Mouse (Mus musculus): ENCODE results near the gene Rybp. TPM values are rescaled to one million over a fixed set of nuclear protein-coding genes. Genes with fewer than 3 reads are reported as not detected.

Rybp gene
- polyA plus RNA-seq, 1 experiment from 2014 or later: 13.8 TPM

DNA sequence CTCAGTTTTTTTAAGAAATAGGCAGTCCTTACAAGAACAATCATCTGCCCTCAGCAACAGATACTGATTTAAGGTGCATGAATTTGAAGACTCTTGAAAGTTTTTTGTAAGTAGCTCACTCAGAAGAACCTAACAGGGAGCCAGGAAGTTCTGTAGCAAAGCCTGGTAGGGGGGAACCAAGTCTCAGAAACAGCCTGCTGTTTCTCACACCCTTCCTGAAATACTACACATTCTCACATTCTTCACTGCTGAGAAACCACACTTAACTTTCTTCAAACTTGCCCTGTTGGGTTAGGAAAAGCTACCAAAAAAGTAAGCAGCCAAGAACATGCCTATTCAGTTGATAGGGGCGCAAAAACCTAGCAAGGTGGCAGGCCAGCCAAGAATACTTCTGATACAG is 32.6 kb downstream of the Rybp start:
- ATAC-seq (replicated peaks; ENCODE audit: low FRiP score, low TSS enrichment, low read depth): no peak
- DNase-seq (ENCODE audit: low spot score): no peak
- no peaks in the 10 kb centered on the region for H3K9me3 ChIP-seq (ENCODE audit: control insufficient read depth, low read length)
- H3K27ac ChIP-seq (ENCODE audit: low read depth): no peak overlapping the region
- no peak overlapping the region for H3K9ac ChIP-seq (ENCODE audit: low read length)
- H3K27me3 ChIP-seq (replicated peaks; ENCODE audit: control insufficient read depth, insufficient read depth, low read length): no peaks in the 10 kb centered on the region
- no peak overlapping the region for H3K4me2 ChIP-seq (ENCODE audit: low read length)
- H3K36me3 ChIP-seq (ENCODE audit: control insufficient read depth, insufficient read depth, low read length): no peaks in the 10 kb centered on the region
- WGBS: 83% methylated on average over 1 of the region's 1 CpGs
- no peak overlapping the region for H3K4me3 ChIP-seq (ENCODE audit: low read depth, low read length)
- H3K4me1 ChIP-seq (replicated peaks; ENCODE audit: control insufficient read depth, insufficient read depth, low read length): peaks cover 17% of the 10 kb centered on the region

DNA sequence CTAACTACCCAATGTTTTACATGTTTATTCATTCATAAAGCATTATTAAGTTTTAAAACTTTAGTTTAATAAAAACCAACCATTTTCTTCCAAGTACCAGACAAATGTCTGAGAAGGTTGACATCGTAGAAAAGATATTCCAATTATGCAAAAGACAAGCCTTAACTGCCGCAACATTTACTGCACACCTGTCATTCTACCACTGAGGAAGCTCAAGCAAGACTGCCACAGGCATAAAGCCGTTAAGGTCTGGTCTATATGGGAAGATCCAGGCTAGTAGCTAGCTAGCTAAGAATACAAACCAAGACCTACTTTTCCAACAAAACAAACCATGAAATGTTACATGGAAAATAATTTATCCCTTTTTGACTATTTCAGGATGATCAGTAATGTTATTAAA is 42.8 kb downstream of the Rybp start:
- Histone ChIP-seq H3K9ac (ENCODE audit: low read length) (no peak overlapping the region), H3K9me3 (ENCODE audit: control insufficient read depth, low read length) (no peaks in the 10 kb centered on the region), H3K4me3 (ENCODE audit: low read depth, low read length) (no peak overlapping the region), H3K27me3 (replicated peaks; ENCODE audit: control insufficient read depth, insufficient read depth, low read length) (no peaks in the 10 kb centered on the region), H3K4me1 (replicated peaks; ENCODE audit: control insufficient read depth, insufficient read depth, low read length) (peaks cover 14% of the 10 kb centered on the region), H3K36me3 (ENCODE audit: control insufficient read depth, insufficient read depth, low read length) (no peaks in the 10 kb centered on the region), H3K27ac (ENCODE audit: low read depth) (no peak overlapping the region), H3K4me2 (ENCODE audit: low read length) (no peak overlapping the region)
- ATAC-seq (replicated peaks; ENCODE audit: low FRiP score, low TSS enrichment, low read depth) (no peak), DNase-seq (ENCODE audit: low spot score) (no peak)
- WGBS: 69% methylated on average over 3 of the region's 3 CpGs

DNA sequence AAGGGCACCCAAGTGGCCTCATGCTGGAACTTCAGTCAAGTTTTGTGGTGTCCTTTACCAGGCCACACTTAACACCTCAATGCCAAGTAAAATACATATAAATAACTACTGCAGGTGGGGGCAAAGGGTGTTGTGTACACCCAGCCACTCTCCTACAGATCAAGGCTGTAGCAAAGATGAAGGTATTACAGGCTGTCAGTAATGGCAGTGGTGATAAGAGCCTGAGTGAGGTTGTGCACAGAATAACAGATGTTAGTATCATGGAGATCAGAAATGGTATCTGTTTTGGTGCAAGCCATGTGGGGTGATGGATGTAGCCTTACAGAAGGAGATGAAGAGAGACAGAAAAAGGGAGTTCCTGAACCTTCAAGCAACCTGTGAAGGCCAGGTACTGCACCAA is 52.2 kb downstream of the Rybp start:
- H3K4me1 ChIP-seq (replicated peaks; ENCODE audit: control insufficient read depth, insufficient read depth, low read length): peaks cover 8% of the 10 kb centered on the region; the same call in 1 of the 2 replicates
- H3K4me2 ChIP-seq (ENCODE audit: low read length): no peak overlapping the region
- DNase-seq (ENCODE audit: low spot score) (no peak), ATAC-seq (replicated peaks; ENCODE audit: low FRiP score, low TSS enrichment, low read depth) (no peak)
- H3K27me3 ChIP-seq (replicated peaks; ENCODE audit: control insufficient read depth, insufficient read depth, low read length): no peaks in the 10 kb centered on the region
- 0 out of 2 replicates have a peak, but pooled peaks cover 3% of the 10 kb centered on the region for H3K36me3 ChIP-seq (ENCODE audit: control insufficient read depth, insufficient read depth, low read length)
- no peaks in the 10 kb centered on the region for H3K9me3 ChIP-seq (ENCODE audit: control insufficient read depth, low read length)
- no peak overlapping the region for H3K4me3 ChIP-seq (ENCODE audit: low read depth, low read length)
- H3K9ac ChIP-seq (ENCODE audit: low read length): no peak overlapping the region
- no peak overlapping the region for H3K27ac ChIP-seq (ENCODE audit: low read depth)

DNA sequence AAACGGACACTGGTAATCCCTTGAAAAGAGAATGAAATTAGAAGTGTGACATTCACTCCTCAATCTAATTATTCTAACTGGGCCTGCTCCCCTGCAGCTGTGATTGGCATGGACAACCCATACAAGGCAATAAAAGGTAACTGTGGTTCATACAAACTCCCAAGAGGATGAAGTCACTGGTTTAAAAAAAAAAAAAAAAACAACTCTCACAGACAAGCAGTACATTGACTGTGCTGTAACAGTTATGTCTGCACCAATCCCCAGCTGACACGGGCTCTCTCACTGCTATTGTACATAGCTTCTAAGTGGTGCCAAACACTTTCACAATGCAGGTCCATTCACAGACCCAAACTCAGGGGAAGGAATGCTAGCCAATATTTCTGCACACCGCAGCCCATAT is 53.8 kb downstream of the Rybp start:
- Histone ChIP-seq H3K9ac (ENCODE audit: low read length) (no peak overlapping the region), H3K9me3 (ENCODE audit: control insufficient read depth, low read length) (no peaks in the 10 kb centered on the region), H3K36me3 (ENCODE audit: control insufficient read depth, insufficient read depth, low read length) (0 out of 2 replicates have a peak, but pooled peaks cover 3% of the 10 kb centered on the region), H3K27me3 (replicated peaks; ENCODE audit: control insufficient read depth, insufficient read depth, low read length) (no peaks in the 10 kb centered on the region), H3K4me2 (ENCODE audit: low read length) (no peak overlapping the region), H3K4me3 (ENCODE audit: low read depth, low read length) (no peak overlapping the region), H3K4me1 (replicated peaks; ENCODE audit: control insufficient read depth, insufficient read depth, low read length) (peaks cover 3% of the 10 kb centered on the region; the same call in 1 of the 2 replicates), H3K27ac (ENCODE audit: low read depth) (no peak overlapping the region)
- DNase-seq (ENCODE audit: low spot score) (no peak), ATAC-seq (replicated peaks; ENCODE audit: low FRiP score, low TSS enrichment, low read depth) (no peak)
- WGBS: 73% methylated on average over 3 of the region's 3 CpGs

DNA sequence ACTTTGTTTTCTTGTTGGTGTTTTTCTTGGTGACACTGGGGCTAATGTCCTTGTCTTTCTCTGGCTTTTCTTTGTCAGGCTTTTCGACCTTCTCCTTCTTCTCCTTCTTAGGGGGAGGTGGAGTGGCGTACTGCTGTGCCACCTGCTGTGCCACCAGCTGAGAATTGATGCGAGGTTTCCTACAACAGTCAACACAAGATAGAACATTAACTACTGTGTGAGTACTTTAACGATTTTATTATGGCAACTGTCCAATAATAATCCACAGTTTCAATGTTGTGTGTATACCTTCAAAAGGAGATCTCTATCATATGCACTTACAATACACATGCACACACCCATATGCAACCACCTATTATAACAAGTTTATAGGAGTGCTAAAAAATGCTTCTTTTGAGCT is 54.2 kb downstream of the Rybp start:
- WGBS: 65% methylated on average over 4 of the region's 4 CpGs
- DNase-seq (ENCODE audit: low spot score) (no peak), ATAC-seq (replicated peaks; ENCODE audit: low FRiP score, low TSS enrichment, low read depth) (no peak)
- H3K27me3 ChIP-seq (replicated peaks; ENCODE audit: control insufficient read depth, insufficient read depth, low read length): no peaks in the 10 kb centered on the region
- 0 out of 2 replicates have a peak, but pooled peaks cover 3% of the 10 kb centered on the region for H3K36me3 ChIP-seq (ENCODE audit: control insufficient read depth, insufficient read depth, low read length)
- H3K4me1 ChIP-seq (replicated peaks; ENCODE audit: control insufficient read depth, insufficient read depth, low read length): peaks cover 3% of the 10 kb centered on the region; the same call in 1 of the 2 replicates
- no peak overlapping the region for H3K4me2 ChIP-seq (ENCODE audit: low read length)
- H3K9ac ChIP-seq (ENCODE audit: low read length): no peak overlapping the region
- H3K27ac ChIP-seq (ENCODE audit: low read depth): no peak overlapping the region
- H3K9me3 ChIP-seq (ENCODE audit: control insufficient read depth, low read length): no peaks in the 10 kb centered on the region
- H3K4me3 ChIP-seq (ENCODE audit: low read depth, low read length): no peak overlapping the region

DNA sequence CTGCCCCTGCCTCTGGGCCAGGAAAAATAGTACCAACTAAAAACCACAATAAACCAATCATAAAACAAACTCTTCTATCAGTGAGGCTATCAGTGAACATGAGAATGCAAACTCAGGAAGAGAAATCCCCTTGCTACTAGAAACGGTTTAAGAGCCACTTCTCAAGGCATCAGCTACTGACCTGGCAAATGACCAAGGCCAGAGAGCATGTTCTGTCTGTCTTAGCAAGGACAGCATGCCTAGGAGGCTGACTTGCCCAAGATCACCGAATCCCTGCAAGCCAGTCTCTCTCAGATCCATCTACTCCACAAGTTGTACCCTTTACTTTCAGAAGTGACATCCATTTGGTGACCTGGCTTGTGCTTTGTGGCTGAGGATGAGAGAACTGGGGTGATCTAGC is 61.1 kb downstream of the Rybp start:
- 58% methylated on average over 2 of the region's 2 CpGs for WGBS
- Histone ChIP-seq H3K4me2 (ENCODE audit: low read length) (no peak overlapping the region), H3K9me3 (ENCODE audit: control insufficient read depth, low read length) (no peaks in the 10 kb centered on the region), H3K4me1 (replicated peaks; ENCODE audit: control insufficient read depth, insufficient read depth, low read length) (peaks cover 10% of the 10 kb centered on the region), H3K36me3 (ENCODE audit: control insufficient read depth, insufficient read depth, low read length) (no peaks in the 10 kb centered on the region), H3K27ac (ENCODE audit: low read depth) (no peak overlapping the region), H3K4me3 (ENCODE audit: low read depth, low read length) (no peak overlapping the region), H3K9ac (ENCODE audit: low read length) (no peak overlapping the region), H3K27me3 (replicated peaks; ENCODE audit: control insufficient read depth, insufficient read depth, low read length) (no peaks in the 10 kb centered on the region)
- no peak for DNase-seq (ENCODE audit: low spot score)
- no peak for ATAC-seq (replicated peaks; ENCODE audit: low FRiP score, low TSS enrichment, low read depth)

DNA sequence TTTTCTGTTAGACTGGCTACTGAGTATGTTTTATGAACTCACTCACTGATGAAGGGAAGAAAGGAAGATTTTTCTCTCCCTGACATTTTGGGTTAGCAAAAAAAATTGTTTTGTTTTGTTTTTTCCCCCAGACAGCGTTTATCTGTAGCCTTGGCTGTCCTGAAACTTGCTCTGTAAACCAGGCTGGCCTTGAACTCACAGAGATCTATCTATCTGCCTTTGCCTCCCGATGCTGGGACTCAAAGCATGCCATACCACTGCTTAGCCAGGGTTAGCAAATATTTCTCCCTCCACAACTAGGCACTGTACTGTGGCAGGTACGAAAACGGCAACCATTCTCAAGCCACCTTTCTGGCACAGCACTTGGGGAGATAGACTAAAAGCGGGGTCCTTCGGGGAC is 63.4 kb downstream of the Rybp start:
- Histone ChIP-seq H3K27me3 (replicated peaks; ENCODE audit: control insufficient read depth, insufficient read depth, low read length) (no peaks in the 10 kb centered on the region), H3K9ac (ENCODE audit: low read length) (no peak overlapping the region), H3K27ac (ENCODE audit: low read depth) (no peak overlapping the region), H3K4me1 (replicated peaks; ENCODE audit: control insufficient read depth, insufficient read depth, low read length) (peaks cover 18% of the 10 kb centered on the region), H3K9me3 (ENCODE audit: control insufficient read depth, low read length) (no peaks in the 10 kb centered on the region), H3K4me2 (ENCODE audit: low read length) (no peak overlapping the region), H3K36me3 (ENCODE audit: control insufficient read depth, insufficient read depth, low read length) (no peaks in the 10 kb centered on the region), H3K4me3 (ENCODE audit: low read depth, low read length) (no peak overlapping the region)
- WGBS: 91% methylated on average over 6 of the region's 6 CpGs
- ATAC-seq (replicated peaks; ENCODE audit: low FRiP score, low TSS enrichment, low read depth): no peak
- DNase-seq (ENCODE audit: low spot score): no peak

DNA sequence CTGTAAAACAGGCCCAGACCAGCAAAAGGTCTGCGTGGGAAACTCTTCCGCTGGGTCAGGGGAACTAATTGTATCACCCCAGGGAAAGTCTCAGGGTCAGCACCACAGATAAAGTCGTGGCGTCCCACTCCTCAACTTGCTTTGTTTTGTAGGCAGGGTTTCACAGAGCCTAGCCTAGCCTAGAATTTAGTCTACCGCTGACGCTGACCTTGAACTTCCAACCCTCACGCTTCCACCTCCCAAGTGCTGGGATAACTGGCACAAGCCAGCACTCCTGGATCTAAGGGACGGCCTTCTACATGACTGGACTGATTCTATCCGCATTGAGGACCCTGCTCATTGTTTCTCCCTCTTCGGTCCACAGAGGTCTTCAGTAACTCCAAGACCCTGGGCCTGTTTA is 63.9 kb downstream of the Rybp start:
- Histone ChIP-seq H3K4me2 (ENCODE audit: low read length) (no peak overlapping the region), H3K9me3 (ENCODE audit: control insufficient read depth, low read length) (no peaks in the 10 kb centered on the region), H3K36me3 (ENCODE audit: control insufficient read depth, insufficient read depth, low read length) (no peaks in the 10 kb centered on the region), H3K27ac (ENCODE audit: low read depth) (no peak overlapping the region), H3K4me3 (ENCODE audit: low read depth, low read length) (no peak overlapping the region), H3K27me3 (replicated peaks; ENCODE audit: control insufficient read depth, insufficient read depth, low read length) (no peaks in the 10 kb centered on the region), H3K9ac (ENCODE audit: low read length) (no peak overlapping the region), H3K4me1 (replicated peaks; ENCODE audit: control insufficient read depth, insufficient read depth, low read length) (peaks cover 21% of the 10 kb centered on the region)
- ATAC-seq (replicated peaks; ENCODE audit: low FRiP score, low TSS enrichment, low read depth) (no peak), DNase-seq (ENCODE audit: low spot score) (no peak)
- 90% methylated on average over 10 of the region's 10 CpGs for WGBS

DNA sequence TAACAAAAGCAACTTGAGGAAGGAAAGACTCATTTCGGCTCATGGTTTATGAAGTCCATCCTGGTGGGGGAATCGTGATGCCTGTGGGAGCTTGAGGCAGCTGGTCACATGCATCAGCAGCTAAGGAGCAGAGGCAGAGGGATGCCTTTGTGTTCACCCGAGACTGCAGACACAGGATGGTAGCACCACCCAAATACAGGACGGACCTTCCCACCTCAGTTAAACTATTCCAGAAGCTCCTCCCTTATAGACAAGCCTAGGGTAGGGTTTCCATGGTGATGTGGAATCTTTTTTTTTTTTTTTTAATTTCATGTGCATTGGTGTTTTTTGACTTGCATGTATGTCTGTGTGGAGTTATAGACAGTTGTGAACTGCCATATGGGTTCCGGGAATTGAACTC is 64.4 kb downstream of the Rybp start:
- Histone ChIP-seq H3K4me2 (ENCODE audit: low read length) (no peak overlapping the region), H3K4me3 (ENCODE audit: low read depth, low read length) (no peak overlapping the region), H3K4me1 (replicated peaks; ENCODE audit: control insufficient read depth, insufficient read depth, low read length) (peaks cover 21% of the 10 kb centered on the region), H3K9ac (ENCODE audit: low read length) (no peak overlapping the region), H3K36me3 (ENCODE audit: control insufficient read depth, insufficient read depth, low read length) (no peaks in the 10 kb centered on the region), H3K27ac (ENCODE audit: low read depth) (no peak overlapping the region), H3K27me3 (replicated peaks; ENCODE audit: control insufficient read depth, insufficient read depth, low read length) (no peaks in the 10 kb centered on the region), H3K9me3 (ENCODE audit: control insufficient read depth, low read length) (no peaks in the 10 kb centered on the region)
- no peak for ATAC-seq (replicated peaks; ENCODE audit: low FRiP score, low TSS enrichment, low read depth)
- no peak for DNase-seq (ENCODE audit: low spot score)
- WGBS: 86% methylated on average over 5 of the region's 5 CpGs

Measured in intestine, embryonic 14.5 days (tissue).